Mouse (Mus musculus) liver, embryonic 16.5 days (tissue): ENCODE data around the gene Bet1l. TPM values are rescaled to one million over a fixed set of nuclear protein-coding genes. Genes with fewer than 3 reads are reported as not detected.

Experiments
- polyA plus RNA-seq: library from polyadenylated mRNA; unstranded; fragments of >200 nt; fragmentation: Nextera tagmentation; extraction: Ambion mirVana; gene quantifications from 2 replicates; pipeline ENCODE4 v1.2.1, GENCODE M21; 2015

Gene Bet1l
- polyA plus RNA-seq, 1 experiment from 2014 or later, result 20.9 TPM

Other genes starting within 250 kb of the Bet1l start
- not detected in 2 replicates for gene Olfr61, start 228.6 kb downstream of the Bet1l start, polyA plus RNA-seq
- gene Olfr53, start 211.1 kb downstream of the Bet1l start, polyA plus RNA-seq, result not detected in 2 replicates
- not detected in 2 replicates for gene Olfr539, start 197.6 kb downstream of the Bet1l start, polyA plus RNA-seq
- gene Olfr45, start 175.6 kb downstream of the Bet1l start, polyA plus RNA-seq, result not detected in 2 replicates
- not detected in 2 replicates for gene Olfr541, start 160.3 kb downstream of the Bet1l start, polyA plus RNA-seq
- 0.97 and 1.1 TPM in 2 replicates for gene Cyp2e1, start 93.8 kb downstream of the Bet1l start, polyA plus RNA-seq
- gene Syce1, start 69.7 kb downstream of the Bet1l start, polyA plus RNA-seq, result 0.07 and 0.14 TPM in 2 replicates
- gene Zfp941, start 35.4 kb downstream of the Bet1l start, polyA plus RNA-seq, result 0.06 and 0.16 TPM in 2 replicates
- 30.3 and 32.9 TPM in 2 replicates for gene Urah, start 22.6 kb downstream of the Bet1l start, polyA plus RNA-seq
- not detected in 2 replicates for gene Scgb1c1, start 12.0 kb downstream of the Bet1l start, polyA plus RNA-seq
- gene Odf3, start 9.8 kb downstream of the Bet1l start, polyA plus RNA-seq, result not detected in 2 replicates
- gene Gm45785, start 1.2 kb downstream of the Bet1l start, polyA plus RNA-seq, result not detected in 2 replicates
- gene Ric8a, start 620 bp downstream of the Bet1l start, polyA plus RNA-seq, result 21.2 and 21.5 TPM in 2 replicates
- gene Psmd13, start 24.4 kb upstream of the Bet1l start, polyA plus RNA-seq, result 108 and 123 TPM in 2 replicates
- 21.9 and 23.6 TPM in 2 replicates for gene Sirt3, start 24.7 kb upstream of the Bet1l start, polyA plus RNA-seq
- 1.4 and 3.4 TPM in 2 replicates for gene Cox8b, start 42.9 kb upstream of the Bet1l start, polyA plus RNA-seq
- 7.8 and 10.8 TPM in 2 replicates for gene Nlrp6, start 63.3 kb upstream of the Bet1l start, polyA plus RNA-seq
- 6.0 and 7.9 TPM in 2 replicates for gene Pgghg, start 83.8 kb upstream of the Bet1l start, polyA plus RNA-seq
- 0.26 and 0.44 TPM in 2 replicates for gene Ifitm5, start 92.7 kb upstream of the Bet1l start, polyA plus RNA-seq
- gene Gm45717, start 98.4 kb upstream of the Bet1l start, polyA plus RNA-seq, result not detected in 2 replicates
- 391 and 458 TPM in 2 replicates for gene Ifitm2, start 98.4 kb upstream of the Bet1l start, polyA plus RNA-seq
- 15.2 and 15.4 TPM in 2 replicates for gene Ifitm1, start 109.6 kb upstream of the Bet1l start, polyA plus RNA-seq
- 68.0 and 76.2 TPM in 2 replicates for gene Ifitm3, start 153.2 kb upstream of the Bet1l start, polyA plus RNA-seq
- 23.3 and 28.4 TPM in 2 replicates for gene Ifitm6, start 160.3 kb upstream of the Bet1l start, polyA plus RNA-seq
- not detected in 2 replicates for gene Gm17387, start 171.6 kb upstream of the Bet1l start, polyA plus RNA-seq
- gene B4galnt4, start 203.5 kb upstream of the Bet1l start, polyA plus RNA-seq, result 0.35 and 0.37 TPM in 2 replicates
- 0.69 and 1.1 TPM in 2 replicates for gene Pkp3, start 220.6 kb upstream of the Bet1l start, polyA plus RNA-seq
- gene Sigirr, start 243.0 kb upstream of the Bet1l start, polyA plus RNA-seq, result 27.2 and 28.1 TPM in 2 replicates